Mouse (Mus musculus) c-Kit-negative CD71-positive TER-119-positive erythroid progenitor cells, embryonic 14.5 days (primary cell): ENCODE measurements around the gene Kcnk10.

Experiments
- DNase-seq: peaks from one replicate; pipeline ENCODE4 v3.0.0-alpha.2; 2013; ENCODE audit warnings: low read depth, low spot score

Gene Kcnk10

GRCm38 (mm10) chr12:98406598-98406997, 171.5 kb downstream of the Kcnk10 start:
- no peak for DNase-seq

DNA sequence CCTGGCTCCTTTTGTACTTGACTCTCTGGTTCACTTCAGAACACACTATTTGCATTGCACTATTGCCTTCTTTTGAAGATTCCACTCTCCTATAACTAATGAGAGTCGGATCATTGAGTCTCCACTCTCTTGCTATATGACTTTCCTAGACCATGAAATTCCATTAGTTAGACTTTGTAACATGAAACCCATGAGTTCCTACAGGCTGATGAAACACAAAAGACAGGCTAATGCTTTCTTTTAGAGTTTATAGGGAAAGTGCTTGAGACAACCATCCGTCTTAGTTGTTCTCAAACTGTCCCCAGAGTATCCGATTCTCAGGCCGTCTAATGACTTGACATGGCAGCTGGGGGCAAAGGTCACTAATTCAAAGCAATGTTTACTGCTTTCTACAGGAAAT, 172.0 kb downstream of the Kcnk10 start:
- DNase-seq = no peak

- no peak for DNase-seq
Measured at GRCm38 (mm10) chr12:98396586-98396985, 181.5 kb downstream of the Kcnk10 start.

- DNase-seq = no peak
Measured at GRCm38 (mm10) chr12:98394115-98394514, 184.0 kb downstream of the Kcnk10 start.

DNA sequence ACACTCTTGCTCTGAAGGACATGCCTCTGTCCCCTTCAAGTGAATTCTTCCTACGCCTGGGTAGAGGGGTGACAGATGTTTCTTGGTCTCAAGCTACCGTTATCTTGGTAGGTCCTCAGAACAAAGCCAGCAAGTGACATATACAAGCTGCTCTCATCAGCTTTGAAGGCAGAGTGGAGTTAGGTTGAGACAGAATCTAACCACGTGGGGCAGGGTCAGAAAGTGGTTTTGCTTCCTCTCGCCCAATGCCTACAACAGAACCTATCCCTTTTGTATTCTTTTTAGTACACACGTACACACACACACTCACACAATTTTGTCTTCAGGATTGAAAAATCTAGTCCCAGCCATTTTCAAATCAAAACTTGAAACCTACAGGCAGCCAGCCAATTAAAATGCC, 186.8 kb downstream of the Kcnk10 start:
- DNase-seq = no peak

- DNase-seq = no peak
Measured at GRCm38 (mm10) chr12:98389618-98390017, 188.5 kb downstream of the Kcnk10 start.
